Mouse (Mus musculus): ENCODE data around the gene Pank3.

GRCm38 (mm10) chr11:35769188-35769745 is at the start of gene Pank3:
- TF ChIP-seq MYOG (IDR thresholded peaks at IDR 0.05; ENCODE audit: control insufficient read depth, extremely low read depth, insufficient read length) (no peak), CEBPB (IDR thresholded peaks at IDR 0.05; ENCODE audit: low read depth) (no peak), CTCF (IDR thresholded peaks at IDR 0.05; ENCODE audit: control insufficient read depth, insufficient read depth, insufficient read length) (no peak)

Measured in C2C12 (cell line).